In genomic region chr13:34464221-34464620, GRCm38 (mm10) we compare ENCODE assay signal across 20 mouse cellular contexts.
A peak's percentile ranks its signal among the peaks of the same experiment; 100 is the strongest.
DNase-seq lines count a peak whose midpoint lies in the region; ATAC-seq and TF ChIP-seq lines count a peak whose summit lies in the region.
"Had no signal": no experiment of that assay in that cellular context is flagged by ENCODE, and none has a peak within 500 bp of the region (broad histone marks: within the 10 kb centered on the region; RNA-seq: fewer than 3 reads in every experiment).

No protein-coding gene starts in this region.

- TF ChIP-seq CTCF in kidney, adult 2 months (conservative IDR thresholded peaks at IDR 0.05; ENCODE audit: insufficient read depth, insufficient read length, low read depth, low read length), result no peak
- TF ChIP-seq CTCF in intestine, postnatal 0 days (IDR thresholded peaks at IDR 0.05; ENCODE audit: low read depth), result no peak

- peak overlapping the region; percentile 91 for H3K27ac ChIP-seq in kidney, adult 2 months (ENCODE audit: insufficient read depth, low read depth, low read length)
- H3K27ac ChIP-seq in intestine, postnatal 0 days (ENCODE audit: low read depth, low read length), result peak overlapping the region; percentile 60; the same call in 1 of the 2 replicates
- peak overlapping the region; percentile 86 for H3K27ac ChIP-seq in liver, embryonic 16.5 days (ENCODE audit: low read length)
- no peak overlapping the region for H3K27ac ChIP-seq in hindbrain, embryonic 12.5 days
- H3K27ac ChIP-seq: embryonic facial prominence, embryonic 15.5 days; hindbrain, embryonic 13.5 days; limb, embryonic 13.5 days; midbrain, embryonic 12.5 days; neural tube, embryonic 12.5 days; stomach, embryonic 15.5 days had no signal

- H3K9me3 ChIP-seq in intestine, postnatal 0 days (ENCODE audit: control insufficient read depth), result no peaks in the 10 kb centered on the region
- no peaks in the 10 kb centered on the region for H3K9me3 ChIP-seq in liver, embryonic 16.5 days (replicated peaks; ENCODE audit: control insufficient read depth, low read length)
- H3K9me3 ChIP-seq in hindbrain, embryonic 12.5 days (replicated peaks), result no peaks in the 10 kb centered on the region
- H3K9me3 ChIP-seq: embryonic facial prominence, embryonic 15.5 days; hindbrain, embryonic 13.5 days; limb, embryonic 13.5 days; midbrain, embryonic 12.5 days; neural tube, embryonic 12.5 days; stomach, embryonic 15.5 days had no signal

- H3K4me2 ChIP-seq in intestine, postnatal 0 days (replicated peaks; ENCODE audit: low read depth), result no peak overlapping the region
- no peak overlapping the region for H3K4me2 ChIP-seq in liver, embryonic 16.5 days (ENCODE audit: low read depth, low read length)
- no peak overlapping the region for H3K4me2 ChIP-seq in hindbrain, embryonic 12.5 days (replicated peaks)
- H3K4me2 ChIP-seq: embryonic facial prominence, embryonic 15.5 days; hindbrain, embryonic 13.5 days; limb, embryonic 13.5 days; midbrain, embryonic 12.5 days; neural tube, embryonic 12.5 days; stomach, embryonic 15.5 days had no signal

- no peak overlapping the region for H3K4me3 ChIP-seq in kidney, adult 2 months (ENCODE audit: insufficient read depth, low read depth, low read length)
- no peak overlapping the region for H3K4me3 ChIP-seq in intestine, postnatal 0 days (ENCODE audit: low read depth, low read length)
- no peak overlapping the region for H3K4me3 ChIP-seq in liver, embryonic 16.5 days (ENCODE audit: low read depth, low read length)
- H3K4me3 ChIP-seq in hindbrain, embryonic 12.5 days, result no peak overlapping the region
- H3K4me3 ChIP-seq: embryonic facial prominence, embryonic 15.5 days; hindbrain, embryonic 13.5 days; limb, embryonic 13.5 days; midbrain, embryonic 12.5 days; neural tube, embryonic 12.5 days; stomach, embryonic 15.5 days had no signal

- WGBS in kidney, adult 2 months, result 64% methylated on average over 4 of the region's 4 CpGs
- WGBS in intestine, postnatal 0 days, result 58% methylated on average over 4 of the region's 4 CpGs
- 68% methylated on average over 4 of the region's 4 CpGs for WGBS in liver, embryonic 16.5 days (ENCODE audit: insufficient replicate concordance)
- 89% methylated on average over 4 of the region's 4 CpGs for WGBS in hindbrain, embryonic 12.5 days

- H3K9ac ChIP-seq in intestine, postnatal 0 days (ENCODE audit: low read depth, low read length), result no peak overlapping the region
- no peak overlapping the region for H3K9ac ChIP-seq in liver, embryonic 16.5 days (ENCODE audit: low read depth, low read length)
- no peak overlapping the region for H3K9ac ChIP-seq in hindbrain, embryonic 12.5 days
- H3K9ac ChIP-seq: embryonic facial prominence, embryonic 15.5 days; forebrain, postnatal 0 days; hindbrain, embryonic 13.5 days; limb, embryonic 13.5 days; midbrain, embryonic 12.5 days; neural tube, embryonic 12.5 days; stomach, embryonic 15.5 days had no signal

- TF ChIP-seq POLR2A in kidney, adult 2 months (IDR thresholded peaks at IDR 0.05; ENCODE audit: low read depth, low read length), result no peak

- peak; percentile 91 for DNase-seq in kidney, adult 2 months
- DNase-seq in kidney, postnatal 4 days, result no peak
- peak; percentile 68 to 74 for DNase-seq in kidney, postnatal 25 days
- DNase-seq in right cerebral cortex, postnatal 10 days (ENCODE audit: low spot score in 2 of 2), result no peak
- DNase-seq: cerebellum, adult 18-20 months; cerebellum, postnatal 36 days; forebrain, postnatal 0 days; gastrocnemius, postnatal 36 days; thymus, adult 18-20 months had no signal

- H3K36me3 ChIP-seq in kidney, adult 2 months (ENCODE audit: control insufficient read depth, insufficient read depth, low read length), result no peaks in the 10 kb centered on the region
- H3K36me3 ChIP-seq in intestine, postnatal 0 days (ENCODE audit: control insufficient read depth, insufficient read depth), result no peaks in the 10 kb centered on the region
- H3K36me3 ChIP-seq in liver, embryonic 16.5 days (ENCODE audit: control insufficient read depth, insufficient read depth), result no peaks in the 10 kb centered on the region
- no peaks in the 10 kb centered on the region for H3K36me3 ChIP-seq in hindbrain, embryonic 12.5 days
- H3K36me3 ChIP-seq: embryonic facial prominence, embryonic 15.5 days; hindbrain, embryonic 13.5 days; limb, embryonic 13.5 days; midbrain, embryonic 12.5 days; neural tube, embryonic 12.5 days; stomach, embryonic 15.5 days had no signal

- H3K27me3 ChIP-seq in kidney, adult 2 months (replicated peaks; ENCODE audit: control insufficient read depth, insufficient read depth, low read length), result no peaks in the 10 kb centered on the region
- no peaks in the 10 kb centered on the region for H3K27me3 ChIP-seq in intestine, postnatal 0 days (replicated peaks; ENCODE audit: control insufficient read depth, insufficient read depth, low read length)
- no peaks in the 10 kb centered on the region for H3K27me3 ChIP-seq in liver, embryonic 16.5 days (ENCODE audit: control insufficient read depth, insufficient read depth, low read depth, low read length)
- H3K27me3 ChIP-seq in hindbrain, embryonic 12.5 days, result no peaks in the 10 kb centered on the region
- H3K27me3 ChIP-seq: CH12.LX; embryonic facial prominence, embryonic 15.5 days; hindbrain, embryonic 13.5 days; limb, embryonic 13.5 days; midbrain, embryonic 12.5 days; neural tube, embryonic 12.5 days; stomach, embryonic 15.5 days had no signal

- ATAC-seq in intestine, postnatal 0 days, result peak; percentile 82
- peak; percentile 60 for ATAC-seq in liver, embryonic 16.5 days (ENCODE audit: low read depth)
- ATAC-seq in hindbrain, embryonic 12.5 days (ENCODE audit: low FRiP score), result no peak
- ATAC-seq in granulocyte monocyte progenitor cell, adult 5-6 weeks (replicated peaks; ENCODE audit: poor library complexity, severe bottlenecking), result no peak
- ATAC-seq: forebrain, postnatal 0 days had no signal

- peaks cover 20% of the 10 kb centered on the region for H3K4me1 ChIP-seq in kidney, adult 2 months (ENCODE audit: control insufficient read depth, insufficient read depth, low read length)
- H3K4me1 ChIP-seq in intestine, postnatal 0 days (replicated peaks; ENCODE audit: control insufficient read depth, insufficient read depth, low read length), result peaks cover 21% of the 10 kb centered on the region
- no peaks in the 10 kb centered on the region; the same call in 1 of the 2 replicates for H3K4me1 ChIP-seq in liver, embryonic 16.5 days (ENCODE audit: control insufficient read depth, low read depth, low read length)
- H3K4me1 ChIP-seq in hindbrain, embryonic 12.5 days, result peaks cover 13% of the 10 kb centered on the region

Comparison
In these comparisons a context has a peak if more than half of its experiments do, and no peak if none do; other contexts are left out.
1. DNase-seq: peak in kidney, adult 2 months (single experiment) and kidney, postnatal 25 days (2 of 2); none in kidney, postnatal 4 days (0 of 2) and right cerebral cortex, postnatal 10 days (0 of 2).
2. ATAC-seq: peak in intestine, postnatal 0 days (single experiment) and liver, embryonic 16.5 days (single experiment); none in hindbrain, embryonic 12.5 days (single experiment) and granulocyte monocyte progenitor cell, adult 5-6 weeks (single experiment).